Mouse (Mus musculus) spleen, adult 2 months (tissue): ENCODE data around the gene Hpf1.

Experiments used
- CTCF ChIP-seq: fragments of 200-500 bp; IDR thresholded peaks from 2 replicates; pipeline ENCODE4 v1.5.1; 2011; ENCODE audit warnings: mild to moderate bottlenecking, inconsistent platforms; ENCODE audit not compliant: insufficient read depth, insufficient read length, insufficient replicate concordance; ENCODE audit errors: extremely low read depth
- POLR2A ChIP-seq: fragments of 200-500 bp; IDR thresholded peaks from 2 replicates; pipeline ENCODE4 v1.6.1; 2011; ENCODE audit warnings: low read depth, low read length, inconsistent platforms

GRCm38 (mm10) chr8:60942867-60943266 is 52.6 kb downstream of the Hpf1 start:
- TF ChIP-seq CTCF (no peak), POLR2A (no peak)
